Mouse (Mus musculus) macrophage (primary cell): Measurements from ENCODE around the gene Slc35b1. TPM values are rescaled to one million over a fixed set of nuclear protein-coding genes. Genes with fewer than 3 reads are reported as not detected.

ENCODE experiments used
- H3K27ac ChIP-seq: fragments of 350-480 bp; formaldehyde crosslinking; 2 replicates; pipeline ENCODE4 v1.9.0; 2021
- H3K36me3 ChIP-seq: fragments of 350-480 bp; formaldehyde crosslinking; 2 replicates; pipeline ENCODE4 v1.9.0; 2021; ENCODE audit errors: inconsistent target
- H3K4me3 ChIP-seq: fragments of 350-480 bp; formaldehyde crosslinking; 2 replicates; pipeline ENCODE4 v1.9.0; 2021; ENCODE audit errors: inconsistent target
- H3K79me2 ChIP-seq: fragments of 350-480 bp; formaldehyde crosslinking; 2 replicates; pipeline ENCODE4 v1.9.0; 2021; ENCODE audit errors: inconsistent target
- WGBS: methylation state at CpG from one replicate; pipeline ENCODE4 v1.1.7; 2026; ENCODE audit warnings: inconsistent platforms; ENCODE audit not compliant: missing documents; 5-methylcytosine and 5-hydroxymethylcytosine counted together
- polyA plus RNA-seq: library from polyadenylated mRNA; stranded (reverse); fragments of 250-400 nt; gene quantifications from 3 replicates; pipeline ENCODE4 v1.2.4, GENCODE M21; 2018; ENCODE audit warnings: inconsistent platforms

The Slc35b1 gene
- polyA plus RNA-seq, 1 experiment from 2014 or later: 38.7 TPM

DNA sequence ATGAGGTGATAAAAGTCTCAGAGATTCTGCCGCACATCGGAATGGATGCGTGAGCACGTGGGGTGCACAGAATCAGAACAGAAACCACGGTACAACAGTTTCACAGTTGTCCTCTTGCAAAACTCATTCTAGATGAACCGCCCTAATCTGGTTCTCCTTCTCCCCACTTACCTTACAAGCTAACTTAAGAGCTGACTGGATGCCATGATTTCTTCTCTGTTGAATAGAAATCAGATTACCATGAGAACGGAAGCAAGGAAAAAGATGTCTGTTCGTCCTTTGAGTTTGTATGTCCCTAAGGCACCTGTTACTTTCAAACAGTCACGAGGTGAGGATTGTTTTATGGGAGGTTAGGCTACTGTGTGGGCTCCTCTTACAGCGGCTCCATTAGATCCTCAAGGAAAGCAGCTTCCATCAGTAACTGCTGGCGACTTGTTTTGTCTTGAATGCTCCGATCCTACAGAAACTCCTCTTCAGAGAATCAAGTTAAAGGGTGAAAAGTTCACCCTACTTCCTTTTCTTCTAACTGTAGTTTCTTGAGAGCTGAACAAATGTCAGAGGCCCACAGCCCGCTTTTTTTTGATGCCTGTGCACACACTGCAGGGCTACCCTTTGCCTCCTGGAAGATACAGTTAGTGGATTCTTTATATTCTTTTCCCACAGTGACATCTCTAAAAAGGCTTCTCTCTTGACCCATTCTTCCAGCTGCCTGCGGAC lies 30.1 kb upstream of the Slc35b1 start:
- Histone ChIP-seq H3K4me3 (no peak overlapping the region), H3K27ac (peak overlapping the region; percentile 62), H3K79me2 (no peaks in the 10 kb centered on the region), H3K36me3 (no peaks in the 10 kb centered on the region)
- WGBS: 15% methylated on average over 14 of the region's 14 CpGs

GRCm38 (mm10) chr11:95354945-95355660 lies 29.4 kb upstream of the Slc35b1 start:
- no peaks in the 10 kb centered on the region for H3K36me3 ChIP-seq
- H3K79me2 ChIP-seq: no peaks in the 10 kb centered on the region
- no peak overlapping the region for H3K4me3 ChIP-seq
- 13% methylated on average over 11 of the region's 12 CpGs for WGBS
- peak overlapping the region; percentile 62 for H3K27ac ChIP-seq

DNA sequence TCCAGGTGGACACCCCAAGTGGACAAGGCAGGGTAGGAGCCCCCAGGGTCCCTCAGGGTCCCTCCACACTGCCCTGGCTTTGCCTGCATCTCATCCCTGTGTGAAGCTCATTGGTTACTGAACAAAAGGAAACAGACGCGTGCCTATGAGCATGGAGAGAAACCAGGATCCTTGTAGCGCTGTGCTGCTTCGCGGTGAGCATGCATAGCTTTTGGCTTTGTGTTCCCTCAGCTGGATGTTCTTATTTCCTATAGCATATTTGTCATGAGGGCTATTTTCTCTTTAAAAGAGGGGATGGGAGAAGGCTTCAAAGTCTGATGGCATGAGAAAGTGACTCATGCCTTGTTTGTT lies 28.9 kb upstream of the Slc35b1 start:
- Histone ChIP-seq H3K27ac (peak overlapping the region; percentile 62), H3K36me3 (no peaks in the 10 kb centered on the region), H3K4me3 (no peak overlapping the region), H3K79me2 (no peaks in the 10 kb centered on the region)
- WGBS: 56% methylated on average over 5 of the region's 5 CpGs

DNA sequence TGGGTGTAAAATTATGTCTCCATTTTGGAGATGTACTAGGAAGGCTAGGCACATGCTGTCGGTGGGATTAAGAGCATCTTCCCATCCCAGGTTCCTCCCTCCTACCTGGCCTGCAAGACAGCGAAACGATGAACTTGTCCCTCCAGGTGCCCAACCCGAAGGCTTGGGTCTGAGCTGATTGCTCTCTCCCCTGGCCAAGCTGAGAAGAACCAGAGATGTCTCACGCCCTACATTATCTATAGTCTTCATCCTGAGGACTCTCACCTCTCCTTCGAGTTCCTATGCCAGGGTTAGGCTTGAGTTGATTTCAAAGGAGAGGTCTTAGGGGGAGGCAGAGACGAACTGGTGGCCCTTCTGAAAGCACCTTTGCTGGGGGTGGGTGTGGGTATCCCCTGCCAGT lies 28.5 kb upstream of the Slc35b1 start:
- H3K27ac ChIP-seq: no peak overlapping the region; the same call in 1 of the 2 replicates
- H3K36me3 ChIP-seq: no peaks in the 10 kb centered on the region
- H3K4me3 ChIP-seq: no peak overlapping the region
- 68% methylated on average over 7 of the region's 7 CpGs for WGBS
- H3K79me2 ChIP-seq: no peaks in the 10 kb centered on the region

- H3K79me2 ChIP-seq: no peaks in the 10 kb centered on the region
- 23% methylated on average over 17 of the region's 17 CpGs for WGBS
- H3K27ac ChIP-seq: no peak overlapping the region
- no peak overlapping the region for H3K4me3 ChIP-seq
- no peaks in the 10 kb centered on the region for H3K36me3 ChIP-seq
Measured at GRCm38 (mm10) chr11:95356469-95357273, 27.8 kb upstream of the Slc35b1 start.

DNA sequence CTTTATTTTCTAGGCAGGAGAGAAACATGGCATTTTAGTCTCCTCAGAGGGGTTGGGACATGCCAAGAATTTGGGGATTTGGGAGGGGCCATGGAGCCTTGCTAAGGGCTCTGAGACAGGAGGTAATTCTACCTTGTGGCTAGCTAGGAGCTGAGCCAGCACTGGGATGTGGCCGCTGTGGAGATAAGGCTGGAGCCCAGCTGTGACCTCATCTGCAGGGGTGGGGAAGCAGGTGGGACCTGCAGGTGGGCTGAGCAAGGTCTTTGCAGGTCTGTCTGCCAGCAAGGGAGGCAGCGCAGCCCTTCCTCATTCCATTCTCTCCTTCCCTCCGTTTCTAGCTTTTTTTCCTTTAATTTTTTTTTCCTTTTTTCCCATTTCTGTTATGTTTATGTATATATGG lies 26.2 kb upstream of the Slc35b1 start:
- no peaks in the 10 kb centered on the region for H3K79me2 ChIP-seq
- no peak overlapping the region for H3K4me3 ChIP-seq
- WGBS: 71% methylated on average over 1 of the region's 3 CpGs
- no peaks in the 10 kb centered on the region for H3K36me3 ChIP-seq
- H3K27ac ChIP-seq: no peak overlapping the region

GRCm38 (mm10) chr11:95364388-95364787 lies 20.1 kb upstream of the Slc35b1 start:
- H3K27ac ChIP-seq: no peak overlapping the region
- H3K4me3 ChIP-seq: no peak overlapping the region
- H3K79me2 ChIP-seq: no peaks in the 10 kb centered on the region
- no peaks in the 10 kb centered on the region for H3K36me3 ChIP-seq
- WGBS: 75% methylated on average over 5 of the region's 5 CpGs

GRCm38 (mm10) chr11:95365596-95365995 lies 18.9 kb upstream of the Slc35b1 start:
- WGBS: 86% methylated on average over 10 of the region's 10 CpGs
- Histone ChIP-seq H3K27ac (no peak overlapping the region), H3K36me3 (no peaks in the 10 kb centered on the region), H3K4me3 (no peak overlapping the region), H3K79me2 (no peaks in the 10 kb centered on the region)

DNA sequence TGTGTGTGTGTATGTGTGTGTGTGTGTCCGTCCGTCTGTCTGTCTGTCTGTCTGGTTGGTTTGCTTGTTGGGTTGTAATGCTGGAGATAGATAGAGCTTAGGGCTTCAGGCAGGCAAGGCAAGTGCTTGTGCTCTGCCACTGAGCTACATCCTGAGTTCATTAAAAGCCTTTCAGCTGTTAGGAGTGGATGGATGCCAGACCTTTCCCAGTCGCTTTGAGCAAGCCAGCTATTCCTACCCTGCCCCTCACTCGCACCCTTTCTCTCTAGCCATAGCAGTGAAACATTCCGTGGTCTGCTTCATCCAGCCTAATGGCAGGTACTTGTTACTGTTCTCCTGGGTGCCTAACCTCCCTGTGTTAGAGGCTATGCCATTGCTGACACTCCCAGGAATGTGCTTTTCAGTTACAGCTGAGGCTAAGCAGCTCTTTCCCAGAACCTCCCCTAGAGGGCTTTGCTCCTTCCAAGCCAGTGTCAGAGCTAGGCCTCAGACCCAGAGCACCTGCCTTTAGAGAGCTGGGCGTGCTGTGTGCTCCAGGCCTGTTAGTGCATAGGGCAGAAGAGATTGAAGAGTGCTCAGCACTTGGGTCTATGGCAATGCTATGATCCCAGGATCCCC lies 18.1 kb upstream of the Slc35b1 start:
- Histone ChIP-seq H3K27ac (no peak overlapping the region), H3K36me3 (no peaks in the 10 kb centered on the region), H3K79me2 (no peaks in the 10 kb centered on the region), H3K4me3 (no peak overlapping the region)
- WGBS: 97% methylated on average over 6 of the region's 6 CpGs

DNA sequence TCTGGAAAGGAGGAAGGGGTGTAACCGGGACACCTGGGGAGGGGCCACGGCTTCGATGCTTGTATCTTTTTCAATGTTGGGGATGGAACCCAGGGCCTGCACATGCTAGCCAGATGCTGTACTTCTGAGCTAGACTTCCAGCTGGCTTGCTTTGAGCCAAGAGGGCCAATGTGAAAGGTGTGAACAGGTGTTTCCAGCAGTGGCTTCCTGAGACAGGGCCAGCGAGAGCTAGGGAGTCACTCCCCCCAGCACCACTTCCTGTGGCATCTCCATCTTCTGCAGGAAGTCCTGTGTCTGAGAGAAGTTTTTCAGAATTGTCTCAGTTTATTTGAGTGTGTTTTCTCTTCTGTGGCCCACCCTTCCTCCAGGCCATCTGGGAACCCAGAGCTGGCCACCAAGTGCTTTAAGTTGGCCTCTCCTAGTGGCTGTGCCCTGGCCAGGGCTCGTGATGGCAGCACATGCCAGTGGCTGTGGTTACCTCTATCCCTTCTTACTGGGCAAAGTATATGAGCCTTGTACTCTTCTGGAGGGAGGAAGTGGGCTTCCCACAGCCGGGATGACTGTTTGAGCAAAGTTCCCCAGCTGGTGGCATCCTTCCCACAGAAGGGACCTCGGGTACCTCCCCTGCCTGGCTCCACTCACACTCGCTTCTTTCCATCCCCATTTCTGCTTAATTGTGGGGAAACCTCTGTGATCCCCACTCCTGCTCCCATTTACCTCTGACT lies 17.3 kb upstream of the Slc35b1 start:
- 23% methylated on average over 8 of the region's 8 CpGs for WGBS

GRCm38 (mm10) chr11:95368231-95368823 lies 16.2 kb upstream of the Slc35b1 start:
- Histone ChIP-seq H3K4me3 (no peak overlapping the region), H3K79me2 (no peaks in the 10 kb centered on the region), H3K36me3 (peaks cover 8% of the 10 kb centered on the region; the same call in 1 of the 2 replicates), H3K27ac (no peak overlapping the region)
- WGBS: 97% methylated on average over 7 of the region's 8 CpGs

More for the DNA sequence above, 17.3 kb upstream of the Slc35b1 start:
- no peak overlapping the region for H3K27ac ChIP-seq
- H3K4me3 ChIP-seq: no peak overlapping the region
- no peaks in the 10 kb centered on the region for H3K36me3 ChIP-seq
- no peaks in the 10 kb centered on the region for H3K79me2 ChIP-seq

GRCm38 (mm10) chr11:95368871-95369270 lies 15.6 kb upstream of the Slc35b1 start:
- 100% methylated on average over 4 of the region's 4 CpGs for WGBS
- Histone ChIP-seq H3K27ac (no peak overlapping the region), H3K79me2 (no peaks in the 10 kb centered on the region), H3K36me3 (peaks cover 10% of the 10 kb centered on the region; the same call in 1 of the 2 replicates), H3K4me3 (no peak overlapping the region)

DNA sequence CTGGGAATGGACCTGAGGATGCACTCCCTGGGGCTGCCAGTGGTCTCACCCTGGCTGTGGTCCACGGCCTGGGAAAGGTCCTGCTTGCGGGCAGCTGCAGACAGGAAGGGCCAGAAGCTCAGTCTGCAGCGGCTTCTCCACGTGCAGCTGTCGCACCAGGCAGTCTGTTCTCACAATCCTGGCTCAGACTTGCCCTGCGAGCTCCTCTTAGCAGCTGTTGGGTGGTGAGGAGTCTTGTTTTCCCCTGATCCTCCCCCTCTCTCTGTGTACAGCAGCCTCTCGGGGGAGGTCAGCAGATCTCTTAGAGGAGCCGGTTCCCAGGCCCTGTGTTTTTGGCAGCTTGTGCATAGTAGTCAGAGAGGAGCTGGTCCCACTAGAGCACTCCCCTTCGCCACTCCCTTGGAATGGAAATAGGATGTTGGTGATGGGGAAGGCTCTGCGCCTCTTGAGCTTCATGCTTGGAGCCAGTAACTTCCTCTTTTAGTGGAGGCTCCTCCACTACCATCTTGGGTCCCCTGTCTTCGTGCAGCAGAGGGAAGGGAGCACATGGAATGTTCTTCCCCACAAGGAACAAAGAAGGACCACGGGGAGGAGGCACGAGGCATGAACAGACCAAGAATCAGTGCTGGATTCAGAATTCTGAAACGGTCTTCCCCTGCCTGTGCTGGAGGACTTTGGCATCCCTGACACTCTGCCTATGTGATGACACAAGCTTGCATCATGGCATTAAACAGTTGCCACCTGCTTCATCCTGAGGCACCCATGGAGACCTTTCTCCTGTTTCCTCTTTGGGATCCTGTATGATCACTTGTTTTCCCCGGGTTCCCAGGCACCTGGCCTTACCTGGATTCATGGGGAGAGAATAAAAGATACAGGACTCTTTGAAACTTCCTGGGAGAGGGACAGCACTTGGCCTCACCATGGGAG lies 14.3 kb upstream of the Slc35b1 start:
- H3K4me3 ChIP-seq: no peak overlapping the region
- no peaks in the 10 kb centered on the region for H3K79me2 ChIP-seq
- H3K36me3 ChIP-seq: peaks cover 10% of the 10 kb centered on the region; the same call in 1 of the 2 replicates
- H3K27ac ChIP-seq: no peak overlapping the region
- WGBS: 75% methylated on average over 13 of the region's 15 CpGs
